Mouse (Mus musculus) heart, embryonic 10.5 days (tissue): Measurements from ENCODE around the gene Kif21b. TPM values are rescaled to one million over a fixed set of nuclear protein-coding genes. Genes with fewer than 3 reads are reported as not detected.

ENCODE experiments used
- DNase-seq: peaks from one replicate; pipeline ENCODE4 v3.0.0-alpha.2; 2017; ENCODE audit warnings: low spot score
- H3K27ac ChIP-seq: fragments of 300-500 bp; sonication (generic); 2 replicates; pipeline ENCODE4 v1.5.1; 2016; ENCODE audit warnings: mild to moderate bottlenecking
- H3K27me3 ChIP-seq: fragments of 300-500 bp; sonication (generic); 2 replicates; pipeline ENCODE4 v1.6.1; 2016; ENCODE audit warnings: mild to moderate bottlenecking; ENCODE audit not compliant: poor library complexity, insufficient read depth, severe bottlenecking
- H3K36me3 ChIP-seq: fragments of 300-500 bp; sonication (generic); 2 replicates; pipeline ENCODE4 v1.6.1; 2016; ENCODE audit warnings: mild to moderate bottlenecking, moderate library complexity
- H3K4me1 ChIP-seq: fragments of 300-500 bp; sonication (generic); 2 replicates; pipeline ENCODE4 v1.6.1; 2016; ENCODE audit warnings: mild to moderate bottlenecking
- H3K4me3 ChIP-seq: fragments of 300-500 bp; sonication (generic); 2 replicates; pipeline ENCODE4 v1.5.1; 2016; ENCODE audit warnings: mild to moderate bottlenecking, moderate library complexity
- H3K9me3 ChIP-seq: fragments of 300-500 bp; sonication (generic); 2 replicates; pipeline ENCODE4 v1.6.1; 2016; ENCODE audit warnings: mild to moderate bottlenecking, moderate library complexity
- WGBS: fragments of 180-500 bp; shearing (Covaris S2); methylation state at CpG from one replicate; pipeline ENCODE4 v1.1.7; 2016; 5-methylcytosine and 5-hydroxymethylcytosine counted together
- polyA plus RNA-seq: library from polyadenylated mRNA; unstranded; fragments of >200 nt; fragmentation: Nextera tagmentation; extraction: Ambion mirVana; gene quantifications from 2 replicates; pipeline ENCODE4 v1.2.1, GENCODE M21; 2016

Kif21b gene
- polyA plus RNA-seq, 1 experiment from 2014 or later = 5.4 TPM

- 0 out of 2 replicates have a peak overlapping the region, but pooled peaks have one; percentile 0 for H3K27ac ChIP-seq
- peaks cover 38% of the 10 kb centered on the region for H3K4me1 ChIP-seq
- no peak overlapping the region for H3K4me3 ChIP-seq
- H3K9me3 ChIP-seq = no peaks in the 10 kb centered on the region
- WGBS = 58% methylated on average over 12 of the region's 12 CpGs
- H3K27me3 ChIP-seq = peaks cover 25% of the 10 kb centered on the region; the same call in 1 of the 2 replicates
- peaks cover 29% of the 10 kb centered on the region for H3K36me3 ChIP-seq
- DNase-seq = no peak
Observed at GRCm38 (mm10) chr1:136172696-136173095, 41.5 kb downstream of the Kif21b start.

- H3K27ac ChIP-seq = no peak overlapping the region; the same call in 1 of the 2 replicates
- peaks cover 47% of the 10 kb centered on the region for H3K4me1 ChIP-seq
- H3K9me3 ChIP-seq = no peaks in the 10 kb centered on the region
- peaks cover 25% of the 10 kb centered on the region; the same call in 1 of the 2 replicates for H3K27me3 ChIP-seq
- DNase-seq = no peak
- H3K36me3 ChIP-seq = peaks cover 29% of the 10 kb centered on the region
- 17% methylated on average over 13 of the region's 13 CpGs for WGBS
- peak overlapping the region; percentile 25; the same call in 1 of the 2 replicates for H3K4me3 ChIP-seq
Observed at GRCm38 (mm10) chr1:136174101-136174606, 43.0 kb downstream of the Kif21b start.

- WGBS = 30% methylated on average over 6 of the region's 6 CpGs
- DNase-seq = no peak
- peaks cover 29% of the 10 kb centered on the region for H3K36me3 ChIP-seq
- peaks cover 43% of the 10 kb centered on the region for H3K4me1 ChIP-seq
- no peak overlapping the region for H3K4me3 ChIP-seq
- peaks cover 25% of the 10 kb centered on the region; the same call in 1 of the 2 replicates for H3K27me3 ChIP-seq
- no peaks in the 10 kb centered on the region for H3K9me3 ChIP-seq
- H3K27ac ChIP-seq = no peak overlapping the region
Observed at GRCm38 (mm10) chr1:136175183-136175582, 44.0 kb downstream of the Kif21b start.

GRCm38 (mm10) chr1:136177085-136177484 lies 45.9 kb downstream of the Kif21b start:
- Histone ChIP-seq H3K27me3 (peaks cover 17% of the 10 kb centered on the region; the same call in 1 of the 2 replicates), H3K9me3 (no peaks in the 10 kb centered on the region), H3K4me1 (peaks cover 40% of the 10 kb centered on the region), H3K27ac (no peak overlapping the region), H3K36me3 (peaks cover 22% of the 10 kb centered on the region), H3K4me3 (no peak overlapping the region)
- no peak for DNase-seq
- 71% methylated on average over 2 of the region's 2 CpGs for WGBS

GRCm38 (mm10) chr1:136178741-136179140 lies 47.6 kb downstream of the Kif21b start:
- H3K9me3 ChIP-seq = no peaks in the 10 kb centered on the region
- H3K27me3 ChIP-seq = peaks cover 8% of the 10 kb centered on the region; the same call in 1 of the 2 replicates
- H3K36me3 ChIP-seq = peaks cover 19% of the 10 kb centered on the region
- peaks cover 24% of the 10 kb centered on the region for H3K4me1 ChIP-seq
- DNase-seq = no peak
- H3K4me3 ChIP-seq = no peak overlapping the region
- no peak overlapping the region for H3K27ac ChIP-seq
- 31% methylated on average over 6 of the region's 6 CpGs for WGBS

GRCm38 (mm10) chr1:136179511-136180001 lies 48.4 kb downstream of the Kif21b start:
- no peak for DNase-seq
- H3K9me3 ChIP-seq = no peaks in the 10 kb centered on the region
- H3K4me3 ChIP-seq = no peak overlapping the region
- peaks cover 23% of the 10 kb centered on the region for H3K4me1 ChIP-seq
- WGBS = 30% methylated on average over 2 of the region's 2 CpGs
- H3K27me3 ChIP-seq = 0 out of 2 replicates have a peak, but pooled peaks cover 4% of the 10 kb centered on the region
- peaks cover 15% of the 10 kb centered on the region for H3K36me3 ChIP-seq
- no peak overlapping the region for H3K27ac ChIP-seq

- H3K27me3 ChIP-seq = 0 out of 2 replicates have a peak, but pooled peaks cover 4% of the 10 kb centered on the region
- no peaks in the 10 kb centered on the region for H3K9me3 ChIP-seq
- H3K4me3 ChIP-seq = no peak overlapping the region
- WGBS = 85% methylated on average over 5 of the region's 5 CpGs
- no peak for DNase-seq
- no peak overlapping the region for H3K27ac ChIP-seq
- peaks cover 6% of the 10 kb centered on the region for H3K4me1 ChIP-seq
- no peaks in the 10 kb centered on the region for H3K36me3 ChIP-seq
Observed at GRCm38 (mm10) chr1:136190033-136190432, 58.8 kb downstream of the Kif21b start.

GRCm38 (mm10) chr1:136212803-136213202 lies 81.6 kb downstream of the Kif21b start, which contains the start of gene Mroh3:
Gene Mroh3, minus strand, starts transcription at chr1:136212828.
- H3K4me3 ChIP-seq = no peak within 1 kb of the TSS
- 0 out of 2 replicates have a peak, but pooled peaks cover 6% of the 10 kb centered on the region for H3K27me3 ChIP-seq
- peaks cover 4% of the 10 kb centered on the region for H3K36me3 ChIP-seq
- no peaks in the 10 kb centered on the region for H3K9me3 ChIP-seq
- no peaks in the 10 kb centered on the region for H3K4me1 ChIP-seq
- WGBS = 27% methylated on average over 3 of the region's 3 CpGs
- no peak for DNase-seq
- no peak within 1 kb of the TSS for H3K27ac ChIP-seq

GRCm38 (mm10) chr1:136214304-136214703 lies 83.1 kb downstream of the Kif21b start:
- 78% methylated on average over 15 of the region's 15 CpGs for WGBS
- Histone ChIP-seq H3K27me3 (0 out of 2 replicates have a peak, but pooled peaks cover 6% of the 10 kb centered on the region), H3K4me1 (no peaks in the 10 kb centered on the region), H3K4me3 (no peak overlapping the region), H3K27ac (no peak overlapping the region), H3K9me3 (no peaks in the 10 kb centered on the region), H3K36me3 (peaks cover 4% of the 10 kb centered on the region)
- DNase-seq = no peak

- H3K36me3 ChIP-seq = peaks cover 19% of the 10 kb centered on the region
- no peaks in the 10 kb centered on the region for H3K4me1 ChIP-seq
- H3K27ac ChIP-seq = no peak overlapping the region
- no peak for DNase-seq
- no peak overlapping the region for H3K4me3 ChIP-seq
- H3K9me3 ChIP-seq = no peaks in the 10 kb centered on the region
- H3K27me3 ChIP-seq = no peaks in the 10 kb centered on the region
- WGBS = 78% methylated on average over 10 of the region's 10 CpGs
Observed at GRCm38 (mm10) chr1:136220037-136220871, 89.1 kb downstream of the Kif21b start.

GRCm38 (mm10) chr1:136222386-136222785 lies 91.2 kb downstream of the Kif21b start:
- Histone ChIP-seq H3K4me1 (peaks cover 3% of the 10 kb centered on the region; the same call in 1 of the 2 replicates), H3K9me3 (no peaks in the 10 kb centered on the region), H3K27me3 (peaks cover 8% of the 10 kb centered on the region), H3K36me3 (peaks cover 15% of the 10 kb centered on the region), H3K27ac (no peak overlapping the region), H3K4me3 (no peak overlapping the region)
- 84% methylated on average over 10 of the region's 10 CpGs for WGBS
- DNase-seq = no peak

GRCm38 (mm10) chr1:136223758-136224342 lies 92.7 kb downstream of the Kif21b start:
- Histone ChIP-seq H3K27me3 (peaks cover 18% of the 10 kb centered on the region), H3K9me3 (no peaks in the 10 kb centered on the region), H3K4me1 (peaks cover 18% of the 10 kb centered on the region), H3K36me3 (peaks cover 15% of the 10 kb centered on the region), H3K4me3 (no peak overlapping the region), H3K27ac (no peak overlapping the region)
- no peak for DNase-seq
- WGBS = 85% methylated on average over 10 of the region's 10 CpGs
